Mouse (Mus musculus) layer of hippocampus, adult 9-10 months (tissue): ENCODE measurements around the gene Mthfsd.
A peak's percentile ranks its signal among the peaks of the same experiment; 100 is the strongest.

ENCODE experiments used
- DNase-seq: peaks from one replicate; pipeline ENCODE4 v3.0.0; 2022; ENCODE audit warnings: low spot score

Mthfsd gene

GRCm38 (mm10) chr8:121073174-121074107, 34.8 kb downstream of the Mthfsd start:
- DNase-seq: no peak

GRCm38 (mm10) chr8:121072406-121073130, 35.6 kb downstream of the Mthfsd start:
- no peak for DNase-seq

- no peak for DNase-seq
Observed at GRCm38 (mm10) chr8:121071454-121071853, 36.7 kb downstream of the Mthfsd start.

- DNase-seq: no peak
Observed at GRCm38 (mm10) chr8:121063649-121064048, 44.5 kb downstream of the Mthfsd start.

GRCm38 (mm10) chr8:121062521-121062920, 45.7 kb downstream of the Mthfsd start:
- no peak for DNase-seq

GRCm38 (mm10) chr8:121059098-121059497, 49.1 kb downstream of the Mthfsd start:
- DNase-seq: peak; percentile 38

GRCm38 (mm10) chr8:121058081-121058480, 50.1 kb downstream of the Mthfsd start:
- DNase-seq: no peak

- no peak for DNase-seq
Observed at GRCm38 (mm10) chr8:121047441-121047840, 60.8 kb downstream of the Mthfsd start.

- no peak for DNase-seq
Observed at GRCm38 (mm10) chr8:121043719-121044440, 64.3 kb downstream of the Mthfsd start.
